Mouse (Mus musculus): ENCODE measurements at regions not wholly inside any gene's neighbourhood (a gene's known extent, or its start where the extent isn't known, plus 50 kb on each side); places are given as distances from the start of the nearest gene placed in this dataset.

- Histone ChIP-seq H3K4me3 (ENCODE audit: low read depth, low read length) (no peak overlapping the region), H3K9ac (ENCODE audit: low read depth, low read length) (no peak overlapping the region), H3K36me3 (ENCODE audit: control insufficient read depth, insufficient read depth, low read length) (no peaks in the 10 kb centered on the region), H3K27ac (ENCODE audit: low read depth, low read length) (no peak overlapping the region), H3K4me2 (no peak overlapping the region), H3K4me1 (ENCODE audit: control insufficient read depth, insufficient read depth, low read length) (no peaks in the 10 kb centered on the region), H3K27me3 (ENCODE audit: control insufficient read depth, insufficient read depth, low read length) (no peaks in the 10 kb centered on the region), H3K9me3 (replicated peaks; ENCODE audit: control insufficient read depth, low read length) (no peaks in the 10 kb centered on the region)
- 74% methylated on average over 8 of the region's 8 CpGs for WGBS (ENCODE audit: insufficient replicate concordance)
- no peak for ATAC-seq (replicated peaks; ENCODE audit: insufficient number of reproducible peaks, low FRiP score, low TSS enrichment)
Observed at GRCm38 (mm10) chr16:50700811-50701517, 110.0 kb upstream of the Ccdc54 start.

GRCm38 (mm10) chr16:50700123-50700522 lies 109.2 kb upstream of the Ccdc54 start:
- WGBS (ENCODE audit: insufficient replicate concordance): 41% methylated on average over 2 of the region's 2 CpGs
- no peaks in the 10 kb centered on the region for H3K9me3 ChIP-seq (replicated peaks; ENCODE audit: control insufficient read depth, low read length)
- H3K27me3 ChIP-seq (ENCODE audit: control insufficient read depth, insufficient read depth, low read length): no peaks in the 10 kb centered on the region
- no peak overlapping the region for H3K27ac ChIP-seq (ENCODE audit: low read depth, low read length)
- no peak overlapping the region for H3K4me2 ChIP-seq
- no peaks in the 10 kb centered on the region for H3K4me1 ChIP-seq (ENCODE audit: control insufficient read depth, insufficient read depth, low read length)
- no peaks in the 10 kb centered on the region for H3K36me3 ChIP-seq (ENCODE audit: control insufficient read depth, insufficient read depth, low read length)
- H3K9ac ChIP-seq (ENCODE audit: low read depth, low read length): no peak overlapping the region
- no peak for ATAC-seq (replicated peaks; ENCODE audit: insufficient number of reproducible peaks, low FRiP score, low TSS enrichment)
- no peak overlapping the region for H3K4me3 ChIP-seq (ENCODE audit: low read depth, low read length)

GRCm38 (mm10) chr16:50697722-50698121 lies 106.8 kb upstream of the Ccdc54 start:
- WGBS (ENCODE audit: insufficient replicate concordance): 85% methylated on average over 2 of the region's 2 CpGs

GRCm38 (mm10) chr16:50696052-50696451 lies 105.1 kb upstream of the Ccdc54 start:
- no peaks in the 10 kb centered on the region for H3K4me1 ChIP-seq (ENCODE audit: control insufficient read depth, insufficient read depth, low read length)
- H3K36me3 ChIP-seq (ENCODE audit: control insufficient read depth, insufficient read depth, low read length): no peaks in the 10 kb centered on the region
- H3K27ac ChIP-seq (ENCODE audit: low read depth, low read length): no peak overlapping the region
- ATAC-seq (replicated peaks; ENCODE audit: insufficient number of reproducible peaks, low FRiP score, low TSS enrichment): no peak
- H3K9ac ChIP-seq (ENCODE audit: low read depth, low read length): no peak overlapping the region
- 80% methylated on average over 4 of the region's 4 CpGs for WGBS (ENCODE audit: insufficient replicate concordance)
- no peaks in the 10 kb centered on the region for H3K27me3 ChIP-seq (ENCODE audit: control insufficient read depth, insufficient read depth, low read length)
- H3K9me3 ChIP-seq (replicated peaks; ENCODE audit: control insufficient read depth, low read length): no peaks in the 10 kb centered on the region
- no peak overlapping the region for H3K4me3 ChIP-seq (ENCODE audit: low read depth, low read length)
- H3K4me2 ChIP-seq: no peak overlapping the region

More at GRCm38 (mm10) chr16:50697722-50698121, 106.8 kb upstream of the Ccdc54 start:
- Histone ChIP-seq H3K4me1 (ENCODE audit: control insufficient read depth, insufficient read depth, low read length) (no peaks in the 10 kb centered on the region), H3K27ac (ENCODE audit: low read depth, low read length) (no peak overlapping the region), H3K9me3 (replicated peaks; ENCODE audit: control insufficient read depth, low read length) (no peaks in the 10 kb centered on the region), H3K4me3 (ENCODE audit: low read depth, low read length) (no peak overlapping the region), H3K36me3 (ENCODE audit: control insufficient read depth, insufficient read depth, low read length) (no peaks in the 10 kb centered on the region), H3K4me2 (no peak overlapping the region), H3K27me3 (ENCODE audit: control insufficient read depth, insufficient read depth, low read length) (no peaks in the 10 kb centered on the region), H3K9ac (ENCODE audit: low read depth, low read length) (no peak overlapping the region)
- ATAC-seq (replicated peaks; ENCODE audit: insufficient number of reproducible peaks, low FRiP score, low TSS enrichment): no peak

GRCm38 (mm10) chr16:50694045-50694444 lies 103.1 kb upstream of the Ccdc54 start:
- H3K4me2 ChIP-seq: no peak overlapping the region
- H3K9me3 ChIP-seq (replicated peaks; ENCODE audit: control insufficient read depth, low read length): no peaks in the 10 kb centered on the region
- no peak overlapping the region for H3K9ac ChIP-seq (ENCODE audit: low read depth, low read length)
- no peaks in the 10 kb centered on the region for H3K4me1 ChIP-seq (ENCODE audit: control insufficient read depth, insufficient read depth, low read length)
- H3K4me3 ChIP-seq (ENCODE audit: low read depth, low read length): no peak overlapping the region
- ATAC-seq (replicated peaks; ENCODE audit: insufficient number of reproducible peaks, low FRiP score, low TSS enrichment): no peak
- 71% methylated on average over 2 of the region's 2 CpGs for WGBS (ENCODE audit: insufficient replicate concordance)
- H3K27me3 ChIP-seq (ENCODE audit: control insufficient read depth, insufficient read depth, low read length): no peaks in the 10 kb centered on the region
- no peaks in the 10 kb centered on the region for H3K36me3 ChIP-seq (ENCODE audit: control insufficient read depth, insufficient read depth, low read length)
- H3K27ac ChIP-seq (ENCODE audit: low read depth, low read length): no peak overlapping the region

GRCm38 (mm10) chr16:50690818-50691217 lies 99.9 kb upstream of the Ccdc54 start:
- Histone ChIP-seq H3K4me3 (ENCODE audit: low read depth, low read length) (no peak overlapping the region), H3K9ac (ENCODE audit: low read depth, low read length) (no peak overlapping the region), H3K9me3 (replicated peaks; ENCODE audit: control insufficient read depth, low read length) (no peaks in the 10 kb centered on the region), H3K36me3 (ENCODE audit: control insufficient read depth, insufficient read depth, low read length) (no peaks in the 10 kb centered on the region), H3K4me1 (ENCODE audit: control insufficient read depth, insufficient read depth, low read length) (no peaks in the 10 kb centered on the region), H3K27me3 (ENCODE audit: control insufficient read depth, insufficient read depth, low read length) (no peaks in the 10 kb centered on the region), H3K4me2 (no peak overlapping the region), H3K27ac (ENCODE audit: low read depth, low read length) (no peak overlapping the region)
- 66% methylated on average over 7 of the region's 7 CpGs for WGBS (ENCODE audit: insufficient replicate concordance)
- ATAC-seq (replicated peaks; ENCODE audit: insufficient number of reproducible peaks, low FRiP score, low TSS enrichment): no peak

- Histone ChIP-seq H3K27me3 (ENCODE audit: control insufficient read depth, insufficient read depth, low read length) (no peaks in the 10 kb centered on the region), H3K27ac (ENCODE audit: low read depth, low read length) (no peak overlapping the region), H3K9me3 (replicated peaks; ENCODE audit: control insufficient read depth, low read length) (no peaks in the 10 kb centered on the region), H3K9ac (ENCODE audit: low read depth, low read length) (0 out of 2 replicates have a peak overlapping the region, but pooled peaks have one; percentile 34), H3K4me2 (peak overlapping the region; percentile 56), H3K36me3 (ENCODE audit: control insufficient read depth, insufficient read depth, low read length) (no peaks in the 10 kb centered on the region), H3K4me1 (ENCODE audit: control insufficient read depth, insufficient read depth, low read length) (no peaks in the 10 kb centered on the region), H3K4me3 (ENCODE audit: low read depth, low read length) (peak overlapping the region; percentile 22)
- no peak for ATAC-seq (replicated peaks; ENCODE audit: insufficient number of reproducible peaks, low FRiP score, low TSS enrichment)
- 50% methylated on average over 10 of the region's 10 CpGs for WGBS (ENCODE audit: insufficient replicate concordance)
Observed at GRCm38 (mm10) chr16:50689525-50689924, 98.6 kb upstream of the Ccdc54 start.

GRCm38 (mm10) chr16:50688818-50689506 lies 98.0 kb upstream of the Ccdc54 start:
- H3K4me1 ChIP-seq (ENCODE audit: control insufficient read depth, insufficient read depth, low read length): no peaks in the 10 kb centered on the region
- H3K27ac ChIP-seq (ENCODE audit: low read depth, low read length): no peak overlapping the region
- no peaks in the 10 kb centered on the region for H3K36me3 ChIP-seq (ENCODE audit: control insufficient read depth, insufficient read depth, low read length)
- peak overlapping the region; percentile 56 for H3K4me2 ChIP-seq
- no peak for ATAC-seq (replicated peaks; ENCODE audit: insufficient number of reproducible peaks, low FRiP score, low TSS enrichment)
- H3K9me3 ChIP-seq (replicated peaks; ENCODE audit: control insufficient read depth, low read length): no peaks in the 10 kb centered on the region
- H3K27me3 ChIP-seq (ENCODE audit: control insufficient read depth, insufficient read depth, low read length): no peaks in the 10 kb centered on the region
- 0 out of 2 replicates have a peak overlapping the region, but pooled peaks have one; percentile 34 for H3K9ac ChIP-seq (ENCODE audit: low read depth, low read length)
- peak overlapping the region; percentile 22 for H3K4me3 ChIP-seq (ENCODE audit: low read depth, low read length)
- 51% methylated on average over 11 of the region's 11 CpGs for WGBS (ENCODE audit: insufficient replicate concordance)

Measured in heart, embryonic 11.5 days (tissue).